Mouse (Mus musculus): ENCODE data around the gene Gm8229. TPM values are rescaled to one million over a fixed set of nuclear protein-coding genes. Genes with fewer than 3 reads are reported as not detected.

Gene Gm8229
- not detected in 2 replicates for polyA plus RNA-seq (2012; rRNA removed; ENCODE audit: low replicate concordance)

DNA sequence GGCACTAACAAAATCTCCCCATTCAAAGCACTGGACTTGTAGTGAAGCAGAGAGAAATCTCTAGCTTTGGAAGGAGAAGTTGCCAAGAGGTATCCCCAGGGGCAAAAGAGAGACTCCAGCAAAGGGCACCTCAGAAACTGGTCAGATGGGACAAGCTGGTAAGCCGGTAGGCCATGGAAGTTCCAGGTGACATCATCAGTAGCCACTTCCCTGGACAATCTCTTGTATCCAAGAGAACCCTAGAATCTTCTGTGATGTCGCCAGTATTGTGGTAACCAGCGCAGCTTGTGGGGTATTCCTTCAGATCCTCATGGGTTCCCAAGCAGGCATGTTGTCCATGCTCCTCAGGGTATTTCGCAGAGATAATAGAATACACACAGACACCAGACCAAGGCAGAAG is at the start of gene Gm8229:
Gene Gm8229, plus strand, starts transcription at position 301 of the 400 bp plus-strand sequence.

DNA sequence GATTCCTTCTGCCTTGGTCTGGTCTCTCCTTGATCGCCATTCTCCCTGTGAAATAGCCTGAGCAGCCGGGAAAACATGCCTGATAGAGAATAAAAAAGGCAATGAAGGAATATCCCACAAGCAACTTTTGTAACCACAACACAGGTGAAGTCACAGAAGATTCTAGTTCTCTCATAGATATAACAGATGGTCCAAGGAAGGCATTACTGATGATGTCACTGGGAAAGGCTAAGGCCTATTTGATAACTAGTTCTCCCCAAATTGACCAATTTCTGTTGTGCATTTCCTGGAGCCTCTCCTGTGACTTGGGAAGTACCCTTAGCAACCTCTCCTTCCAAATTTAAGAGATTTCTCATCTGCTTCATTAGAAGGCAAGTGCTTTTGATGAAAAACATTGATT is 26.7 kb upstream of the Gm8229 start, which contains the start of gene Gm5930:
Gene Gm5930, minus strand, starts transcription at position 101 of the 400 bp plus-strand sequence.

DNA sequence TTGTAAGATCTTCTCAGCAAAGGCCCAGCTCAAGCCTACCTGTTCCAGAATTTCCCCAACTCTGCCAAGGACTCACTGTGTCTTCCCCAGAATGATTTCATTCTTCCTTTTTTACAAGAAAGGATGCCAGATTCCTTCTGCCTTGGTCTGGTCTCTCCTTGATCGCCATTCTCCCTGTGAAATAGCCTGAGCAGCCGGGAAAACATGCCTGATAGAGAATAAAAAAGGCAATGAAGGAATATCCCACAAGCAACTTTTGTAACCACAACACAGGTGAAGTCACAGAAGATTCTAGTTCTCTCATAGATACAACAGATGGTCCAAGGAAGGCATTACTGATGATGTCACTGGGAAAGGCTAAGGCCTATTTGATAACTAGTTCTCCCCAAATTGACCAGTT is 45.4 kb downstream of the Gm8229 start, which contains the start of gene Gm3371:
Gene Gm3371, minus strand, starts transcription at position 101 of the 400 bp plus-strand sequence.

Other genes with a start within 250 kb of the Gm8229 start
- not detected in 2 replicates for gene Gm3327, start 241.5 kb upstream of the Gm8229 start, polyA plus RNA-seq (2012; rRNA removed; ENCODE audit: low replicate concordance)
- not detected in 2 replicates for gene Gm8212, start 167.7 kb upstream of the Gm8229 start, polyA plus RNA-seq (2012; rRNA removed; ENCODE audit: low replicate concordance)
- gene 4930503E14Rik, start 152.1 kb upstream of the Gm8229 start, polyA plus RNA-seq (2012; rRNA removed; ENCODE audit: low replicate concordance): not detected in 2 replicates
- gene Gm8220, start 79.8 kb upstream of the Gm8229 start, polyA plus RNA-seq (2012; rRNA removed; ENCODE audit: low replicate concordance): not detected in 2 replicates
- not detected in 2 replicates for gene Gm5930, start 26.8 kb upstream of the Gm8229 start, polyA plus RNA-seq (2012; rRNA removed; ENCODE audit: low replicate concordance)
- not detected in 2 replicates for gene Gm3371, start 45.3 kb downstream of the Gm8229 start, polyA plus RNA-seq (2012; rRNA removed; ENCODE audit: low replicate concordance)
- not detected in 2 replicates for gene Gm8232, start 68.3 kb downstream of the Gm8229 start, polyA plus RNA-seq (2012; rRNA removed; ENCODE audit: low replicate concordance)
- not detected in 2 replicates for gene BC061237, start 127.1 kb downstream of the Gm8229 start, polyA plus RNA-seq (2012; rRNA removed; ENCODE audit: low replicate concordance)
- not detected in 2 replicates for gene Gm17093, start 152.9 kb downstream of the Gm8229 start, polyA plus RNA-seq (2012; rRNA removed; ENCODE audit: low replicate concordance)
- not detected in 2 replicates for gene Gm8247, start 217.8 kb downstream of the Gm8229 start, polyA plus RNA-seq (2012; rRNA removed; ENCODE audit: low replicate concordance)